Mouse (Mus musculus) monocyte, adult 5-6 weeks (primary cell): Measurements from ENCODE around the gene Ccp110. TPM values are rescaled to one million over a fixed set of nuclear protein-coding genes. Genes with fewer than 3 reads are reported as not detected.

Source experiments
- ATAC-seq: fragments of 153-309, 156-312 bp; replicated peaks from 2 replicates; pipeline ENCODE4 v1.8.0; 2017; ENCODE audit warnings: mild to moderate bottlenecking; ENCODE audit not compliant: low TSS enrichment, insufficient number of reproducible peaks, severe bottlenecking, poor library complexity, low FRiP score
- total RNA-seq: library from RNA; stranded (forward); fragments of 200-1000, 200-491, 200-594 nt; gene quantifications from 3 replicates; pipeline ENCODE4 v1.2.3, GENCODE M21; 2017

Gene Ccp110
- total RNA-seq, 1 experiment from 2014 or later: 8.4 TPM

GRCm38 (mm10) chr7:118763939-118764338 lies 51.6 kb downstream of the Ccp110 start:
- no peak for ATAC-seq

- ATAC-seq: no peak
These were observed 52.4 kb downstream of the Ccp110 start for GRCm38 (mm10) chr7:118764725-118765124.

DNA sequence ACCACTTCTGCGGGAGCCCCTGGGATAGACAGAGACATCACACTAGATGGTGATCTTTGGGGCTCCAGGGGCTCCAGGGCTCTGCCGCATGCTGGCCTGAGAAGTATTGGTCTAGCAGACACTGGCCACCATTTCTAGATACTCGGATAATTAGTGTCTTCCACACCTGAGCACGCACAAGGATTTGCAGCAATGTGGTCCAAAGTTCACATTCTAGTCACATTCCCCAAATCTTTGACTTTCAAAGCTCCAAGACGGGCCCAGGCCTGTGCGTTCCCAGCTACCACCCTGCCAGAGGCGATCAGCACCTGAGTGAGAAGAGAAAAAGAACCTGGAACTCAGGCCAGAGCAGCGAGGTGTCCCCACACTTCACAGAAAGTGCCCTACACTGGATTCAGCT lies 53.3 kb downstream of the Ccp110 start:
- no peak for ATAC-seq

DNA sequence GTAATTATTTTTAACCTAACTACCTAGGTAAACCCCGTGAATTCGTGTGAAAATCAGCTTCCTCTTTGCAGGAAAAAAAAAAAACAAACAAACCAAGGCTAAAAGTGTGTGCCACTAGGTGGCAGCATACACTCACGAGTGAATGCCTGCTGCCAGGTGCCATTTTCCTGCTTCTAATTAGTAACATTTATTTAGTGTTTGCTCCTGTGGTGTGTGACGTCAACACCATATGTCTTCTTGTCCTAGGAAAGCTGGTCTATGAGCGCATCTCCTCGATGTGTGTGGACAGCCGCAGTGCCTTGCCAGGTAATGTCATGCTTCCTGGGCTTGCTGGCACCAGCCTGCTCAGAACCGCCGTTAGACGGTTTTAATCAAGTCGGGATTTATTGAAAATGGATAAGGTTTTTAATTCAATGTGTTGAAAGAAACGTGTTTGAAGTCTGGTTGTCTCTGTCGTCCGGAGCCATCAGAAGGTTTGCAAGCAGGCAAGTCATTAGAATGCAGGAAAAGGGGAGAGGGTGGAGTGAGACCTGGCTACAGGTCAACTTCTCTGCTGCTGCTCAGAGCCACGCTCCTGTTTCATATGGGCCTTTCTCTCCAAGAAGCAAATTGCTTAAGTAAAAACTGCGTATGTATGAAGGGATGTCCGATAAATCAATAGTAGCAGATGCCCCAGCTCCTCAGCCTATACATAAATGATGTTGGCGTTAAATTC lies 53.9 kb downstream of the Ccp110 start:
- peak; percentile 51 for ATAC-seq

DNA sequence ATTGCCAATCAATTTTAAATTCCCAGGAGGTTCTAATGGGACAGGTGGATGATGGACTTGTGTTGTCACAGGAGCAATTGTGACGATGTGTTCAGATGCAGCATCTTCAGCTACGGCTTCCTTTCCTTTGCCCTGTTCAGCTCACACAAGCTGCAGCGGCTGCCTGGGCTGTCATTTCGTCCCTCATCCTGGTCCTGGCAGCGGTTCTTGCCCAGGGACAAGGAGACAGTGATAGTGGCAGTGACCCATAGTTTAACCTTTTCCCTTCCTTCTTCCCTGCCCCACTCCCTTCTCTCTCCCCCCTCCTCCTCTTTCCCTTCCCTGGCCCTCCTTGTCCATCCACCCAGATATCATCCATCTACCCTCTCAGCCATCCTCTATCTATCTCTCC lies 54.5 kb downstream of the Ccp110 start:
- no peak for ATAC-seq

GRCm38 (mm10) chr7:118769208-118769607 lies 56.9 kb downstream of the Ccp110 start:
- no peak for ATAC-seq

- no peak for ATAC-seq
These were observed 57.3 kb downstream of the Ccp110 start for GRCm38 (mm10) chr7:118769655-118770054.

DNA sequence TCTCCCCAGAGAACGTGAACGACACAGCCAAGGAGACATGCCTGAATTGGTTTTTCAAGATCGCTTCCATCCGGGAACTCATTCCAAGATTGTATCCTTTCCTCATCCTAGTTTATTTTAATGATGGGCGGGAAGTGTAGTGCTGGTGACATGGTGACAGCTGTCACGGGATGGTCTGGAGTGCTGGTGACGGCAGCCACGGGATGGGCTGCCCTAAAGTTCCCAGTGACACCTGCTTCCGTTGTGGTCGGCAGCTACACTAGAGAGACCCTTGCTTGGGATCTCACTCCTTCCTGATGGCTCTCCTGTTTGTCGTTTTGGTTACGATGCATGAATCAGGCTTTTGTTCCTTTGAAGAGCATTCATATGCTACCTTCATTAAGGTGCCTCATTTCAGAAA lies 60.7 kb downstream of the Ccp110 start:
- no peak for ATAC-seq

GRCm38 (mm10) chr7:118775991-118776390 lies 63.6 kb downstream of the Ccp110 start:
- ATAC-seq: no peak

DNA sequence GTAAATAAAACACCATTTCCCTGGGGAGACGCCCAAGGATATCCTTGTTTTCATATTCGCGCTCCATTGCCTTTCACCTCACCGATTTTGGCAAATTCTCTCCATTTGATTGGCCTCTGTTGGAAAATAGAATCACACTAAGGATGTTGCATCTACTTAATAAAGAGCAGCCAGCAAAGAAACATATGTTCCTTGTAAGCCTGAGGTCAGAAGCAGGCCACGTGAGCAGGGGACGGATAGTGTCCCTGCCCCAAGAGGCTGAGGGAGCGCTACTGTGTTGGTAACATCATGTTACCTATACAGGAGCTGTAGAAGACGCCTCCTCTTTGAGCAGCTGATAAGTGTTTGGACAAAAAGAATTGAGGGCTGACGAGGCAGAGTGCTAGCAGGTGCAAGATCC lies 64.1 kb downstream of the Ccp110 start:
- ATAC-seq: no peak

- no peak for ATAC-seq
These were observed 65.4 kb downstream of the Ccp110 start for GRCm38 (mm10) chr7:118777598-118778394.

DNA sequence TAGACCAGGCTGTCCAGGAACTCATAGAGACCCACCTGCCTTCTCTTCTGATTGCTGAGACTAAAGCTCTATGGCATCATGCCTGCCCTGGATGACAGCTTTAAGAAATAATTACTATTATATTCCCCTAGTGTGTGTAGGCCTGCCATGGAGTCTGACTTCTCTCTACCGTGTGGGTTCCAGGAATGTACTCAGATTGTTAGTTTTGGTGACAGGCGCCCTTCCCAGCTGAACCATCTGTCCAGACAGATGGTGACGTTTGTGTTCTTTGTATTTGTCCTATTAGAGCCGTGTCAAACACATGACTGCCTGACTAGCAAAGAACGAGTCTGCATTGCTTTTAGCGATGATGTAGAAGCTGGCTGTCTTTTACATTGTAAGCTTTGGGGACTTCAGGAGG lies 66.2 kb downstream of the Ccp110 start:
- ATAC-seq: no peak

GRCm38 (mm10) chr7:118783305-118784001 lies 71.1 kb downstream of the Ccp110 start:
- no peak for ATAC-seq

GRCm38 (mm10) chr7:118786091-118786490 lies 73.7 kb downstream of the Ccp110 start:
- ATAC-seq: no peak

Other genes starting within 250 kb of the Ccp110 start
- gene Itpripl2, start 220.6 kb upstream of the Ccp110 start, total RNA-seq: 13.5 to 17.3 TPM (median 14.1 TPM) in 3 replicates
- 4.1 to 7.9 TPM (median 5.2 TPM) in 3 replicates for gene Coq7, start 179.2 kb upstream of the Ccp110 start, total RNA-seq
- gene Tmc7, start 127.8 kb upstream of the Ccp110 start, total RNA-seq: not detected in 3 replicates
- not detected in 3 replicates for gene Tmc5, start 115.3 kb upstream of the Ccp110 start, total RNA-seq
- gene Gde1, start 6.8 kb upstream of the Ccp110 start, total RNA-seq: 19.4 to 40.3 TPM (median 26.7 TPM) in 3 replicates
- gene Vps35l, start 27.7 kb downstream of the Ccp110 start, total RNA-seq: 41.4 to 59.4 TPM (median 52.0 TPM) in 3 replicates
- gene Iqck, start 143.2 kb downstream of the Ccp110 start, total RNA-seq: 0.38 TPM in 1 of 3 replicates, not detected in the others
- gene Knop1, start 143.7 kb downstream of the Ccp110 start, total RNA-seq: 10.1 to 19.7 TPM (median 15.1 TPM) in 3 replicates